Mouse (Mus musculus): ENCODE results near the gene Sebox. TPM values are rescaled to one million over a fixed set of nuclear protein-coding genes. Genes with fewer than 3 reads are reported as not detected.

Gene Sebox
- polyA plus RNA-seq (2015; fragmentation: Nextera tagmentation; extraction: Ambion mirVana), result 0.11 and 0.16 TPM in 2 replicates

DNA sequence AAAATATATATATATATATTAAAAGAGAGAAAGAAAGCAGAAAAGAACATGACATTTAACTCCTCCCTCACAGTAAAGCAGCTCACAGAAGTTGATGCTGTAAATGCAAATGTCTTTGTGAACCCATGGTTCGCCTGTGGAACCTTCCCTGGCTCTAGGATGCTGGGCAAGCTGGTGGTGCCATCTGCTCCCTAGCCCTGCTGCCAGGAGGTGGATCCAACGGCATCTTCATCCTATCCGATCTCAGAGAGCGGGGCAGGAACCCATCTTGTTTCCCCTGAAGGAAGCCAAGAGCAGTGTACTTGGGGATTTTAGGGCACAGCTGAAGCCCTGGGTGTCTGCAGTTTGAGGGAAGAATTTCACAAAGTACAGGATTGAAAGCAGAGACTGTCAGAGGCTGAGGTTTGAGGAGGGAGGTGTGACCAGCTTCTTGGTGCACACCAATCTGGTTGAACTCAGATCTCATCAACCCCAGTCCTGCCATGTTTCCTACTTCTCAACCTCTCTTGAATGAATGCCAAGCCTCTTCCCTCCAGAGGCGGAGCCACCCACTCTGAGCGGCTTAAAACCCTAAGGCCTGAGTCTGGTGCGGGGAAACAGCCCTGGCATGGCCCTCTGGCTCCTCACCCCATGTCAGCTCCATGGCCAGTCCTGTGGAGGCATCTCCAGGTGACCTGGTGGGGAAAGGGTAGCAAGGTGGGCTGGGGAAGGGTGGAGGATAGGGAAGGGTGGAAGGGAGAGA, at the start of gene Sebox:
TSS of gene Sebox (plus strand) at position 539 of the 742 bp plus-strand sequence.
- Histone ChIP-seq H3K36me3 (replicated peaks; ENCODE audit: insufficient read depth, low read length) (peaks cover 11% of the 10 kb centered on the region), H3K4me1 (ENCODE audit: insufficient read depth) (peaks cover 9% of the 10 kb centered on the region), H3K4me3 (ENCODE audit: low read depth, low read length) (no peak within 1 kb of the TSS), H3K27ac (ENCODE audit: low read depth) (no peak within 1 kb of the TSS), H3K9ac (replicated peaks) (no peak within 1 kb of the TSS), H3K27me3 (ENCODE audit: insufficient read depth, low read length) (no peaks in the 10 kb centered on the region), H3K4me2 (ENCODE audit: low read depth, low read length) (no peak within 1 kb of the TSS), H3K9me3 (ENCODE audit: low read length) (no peaks in the 10 kb centered on the region)
- TF ChIP-seq CTCF (IDR thresholded peaks at IDR 0.05; ENCODE audit: low read depth) (no peak), EP300 (IDR thresholded peaks at IDR 0.05; ENCODE audit: low read depth) (no peak)
- 65% methylated on average over 7 of the region's 7 CpGs for WGBS (ENCODE audit: insufficient replicate concordance)
- no peak for ATAC-seq
- no peak for DNase-seq

DNA sequence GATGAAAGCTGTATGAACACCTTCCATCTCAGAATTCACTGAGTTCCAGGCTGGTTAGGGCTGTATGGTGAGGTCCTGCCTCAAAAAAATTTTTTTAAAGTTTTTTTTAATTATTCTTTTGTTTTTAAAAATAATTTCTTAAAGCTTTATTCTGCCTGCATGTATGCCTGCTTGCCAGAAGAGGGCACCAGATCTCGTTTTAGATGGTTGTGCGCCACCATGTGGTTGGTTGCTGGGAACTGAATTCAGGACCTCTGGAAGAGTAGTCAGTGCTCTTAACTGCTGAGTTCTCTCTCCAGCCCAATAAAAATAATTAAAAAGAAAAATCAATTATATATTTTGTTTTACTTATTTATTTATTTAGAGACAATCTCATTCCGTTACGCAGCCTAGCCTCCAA, 49.6 kb upstream of the Sebox start:
- Histone ChIP-seq H3K9ac (replicated peaks) (no peak overlapping the region), H3K27ac (ENCODE audit: low read depth) (no peak overlapping the region), H3K4me3 (ENCODE audit: low read depth, low read length) (no peak overlapping the region), H3K4me1 (ENCODE audit: insufficient read depth) (no peaks in the 10 kb centered on the region), H3K27me3 (ENCODE audit: insufficient read depth, low read length) (no peaks in the 10 kb centered on the region), H3K9me3 (ENCODE audit: low read length) (no peaks in the 10 kb centered on the region), H3K4me2 (ENCODE audit: low read depth, low read length) (no peak overlapping the region), H3K36me3 (replicated peaks; ENCODE audit: insufficient read depth, low read length) (no peaks in the 10 kb centered on the region)
- 19% methylated on average over 4 of the region's 4 CpGs for WGBS (ENCODE audit: insufficient replicate concordance)
- peak; percentile 73 for DNase-seq
- ATAC-seq, result no peak
- TF ChIP-seq EP300 (IDR thresholded peaks at IDR 0.05; ENCODE audit: low read depth) (no peak), CTCF (IDR thresholded peaks at IDR 0.05; ENCODE audit: low read depth) (peak; percentile 92)

DNA sequence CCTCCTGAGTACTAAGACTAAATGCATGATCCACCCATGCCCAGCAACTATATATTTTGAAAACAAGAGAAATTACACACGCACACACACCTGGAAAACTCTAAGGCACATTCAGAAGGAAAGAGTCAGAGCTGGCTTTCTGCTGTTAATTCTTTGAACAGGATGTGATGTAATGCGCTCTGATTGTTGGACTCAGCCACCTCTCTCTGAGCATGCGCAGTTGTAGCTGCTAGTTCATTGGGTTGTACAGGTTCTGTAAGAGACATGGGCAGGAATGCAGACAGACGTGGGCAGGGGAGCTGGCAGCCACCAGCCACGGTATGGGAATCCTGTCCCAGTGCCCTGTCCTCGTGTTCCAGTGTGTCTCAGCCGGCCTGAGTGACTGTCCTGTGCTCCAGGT, 49.0 kb upstream of the Sebox start:
- no peak for DNase-seq

DNA sequence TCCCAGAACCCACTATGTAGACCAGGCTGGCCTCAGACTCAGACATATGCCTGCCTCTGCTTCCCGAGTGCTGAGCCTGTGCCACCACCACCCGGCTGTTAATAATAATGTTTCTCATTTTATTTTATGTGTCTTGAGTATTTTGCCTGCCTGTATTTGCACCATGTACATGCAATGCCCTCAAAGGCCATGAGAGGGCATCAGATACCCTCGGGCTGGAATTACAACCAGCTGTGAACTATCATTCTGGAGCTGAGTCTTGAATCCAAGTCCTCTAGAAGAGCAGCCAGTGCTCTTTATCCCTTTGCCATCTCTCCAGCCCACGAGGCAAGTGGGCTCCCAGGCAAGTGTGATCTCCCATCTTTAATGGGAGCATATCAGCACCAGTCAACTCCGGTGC, 47.9 kb upstream of the Sebox start:
- H3K4me2 ChIP-seq (ENCODE audit: low read depth, low read length), result no peak overlapping the region
- H3K4me3 ChIP-seq (ENCODE audit: low read depth, low read length), result no peak overlapping the region
- H3K9ac ChIP-seq (replicated peaks), result no peak overlapping the region
- no peaks in the 10 kb centered on the region for H3K9me3 ChIP-seq (ENCODE audit: low read length)
- no peaks in the 10 kb centered on the region for H3K27me3 ChIP-seq (ENCODE audit: insufficient read depth, low read length)
- DNase-seq, result peak; percentile 49
- no peak for ATAC-seq
- no peak overlapping the region for H3K27ac ChIP-seq (ENCODE audit: low read depth)
- no peaks in the 10 kb centered on the region for H3K36me3 ChIP-seq (replicated peaks; ENCODE audit: insufficient read depth, low read length)
- TF ChIP-seq EP300 (IDR thresholded peaks at IDR 0.05; ENCODE audit: low read depth) (no peak), CTCF (IDR thresholded peaks at IDR 0.05; ENCODE audit: low read depth) (peak; percentile 81)
- 30% methylated on average over 5 of the region's 5 CpGs for whole genome bisulfite sequencing (ENCODE audit: insufficient replicate concordance)
- no peaks in the 10 kb centered on the region for H3K4me1 ChIP-seq (ENCODE audit: insufficient read depth)

More for the DNA sequence above, 49.0 kb upstream of the Sebox start:
- no peaks in the 10 kb centered on the region for H3K4me1 ChIP-seq (ENCODE audit: insufficient read depth)
- H3K9ac ChIP-seq (replicated peaks), result no peak overlapping the region
- H3K4me3 ChIP-seq (ENCODE audit: low read depth, low read length), result no peak overlapping the region
- 59% methylated on average over 7 of the region's 7 CpGs for WGBS (ENCODE audit: insufficient replicate concordance)
- no peak for ATAC-seq
- no peaks in the 10 kb centered on the region for H3K36me3 ChIP-seq (replicated peaks; ENCODE audit: insufficient read depth, low read length)
- H3K4me2 ChIP-seq (ENCODE audit: low read depth, low read length), result no peak overlapping the region
- H3K9me3 ChIP-seq (ENCODE audit: low read length), result no peaks in the 10 kb centered on the region
- no peaks in the 10 kb centered on the region for H3K27me3 ChIP-seq (ENCODE audit: insufficient read depth, low read length)
- H3K27ac ChIP-seq (ENCODE audit: low read depth), result no peak overlapping the region
- TF ChIP-seq CTCF (IDR thresholded peaks at IDR 0.05; ENCODE audit: low read depth) (no peak), EP300 (IDR thresholded peaks at IDR 0.05; ENCODE audit: low read depth) (no peak)

DNA sequence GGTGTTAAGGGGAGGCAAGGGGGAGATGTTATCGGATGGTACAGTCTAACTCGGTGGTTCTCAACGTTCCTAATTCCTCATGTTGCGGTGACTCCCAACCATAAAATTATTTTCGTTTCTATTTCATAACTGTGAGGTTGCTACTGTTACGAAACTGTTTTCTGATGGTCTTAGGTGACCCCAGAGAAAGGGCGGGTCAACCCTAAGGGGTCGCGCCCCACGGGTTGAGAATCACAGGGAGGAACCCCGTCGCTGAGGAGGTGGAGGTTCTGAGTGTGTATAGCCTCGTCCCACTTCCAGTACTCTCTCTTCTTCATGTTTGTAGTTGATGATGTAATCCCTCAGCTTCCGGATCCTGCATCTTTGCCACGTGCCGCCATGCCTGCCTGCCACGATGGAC, 44.5 kb upstream of the Sebox start:
- 64% methylated on average over 17 of the region's 17 CpGs for WGBS (ENCODE audit: insufficient replicate concordance)
- no peak for ATAC-seq
- H3K9ac ChIP-seq (replicated peaks), result no peak overlapping the region

DNA sequence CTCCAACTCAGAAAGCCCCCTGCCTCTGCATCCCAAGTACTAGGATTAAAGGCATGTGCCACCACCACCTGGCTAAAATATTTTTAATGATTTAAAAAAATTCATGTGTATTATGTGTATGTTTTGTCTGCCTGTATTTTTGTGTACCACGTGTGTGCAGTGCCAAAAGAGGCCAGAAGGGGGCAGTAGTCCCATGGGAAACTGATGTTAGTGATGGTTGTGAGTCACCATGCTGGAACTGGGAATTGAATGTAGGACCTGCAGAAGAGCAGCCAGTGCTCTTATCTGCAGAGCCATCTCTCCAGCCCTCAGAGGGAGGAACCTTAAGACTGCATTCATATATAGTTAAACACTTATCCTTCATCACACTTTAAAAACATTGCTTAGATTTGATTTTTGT, 41.4 kb upstream of the Sebox start:
- H3K9ac ChIP-seq (replicated peaks), result no peak overlapping the region
- 57% methylated on average over 1 of the region's 1 CpGs for WGBS (ENCODE audit: insufficient replicate concordance)
- H3K9me3 ChIP-seq (ENCODE audit: low read length), result no peaks in the 10 kb centered on the region
- TF ChIP-seq EP300 (IDR thresholded peaks at IDR 0.05; ENCODE audit: low read depth) (no peak), CTCF (IDR thresholded peaks at IDR 0.05; ENCODE audit: low read depth) (peak; percentile 57)
- H3K27me3 ChIP-seq (ENCODE audit: insufficient read depth, low read length), result no peaks in the 10 kb centered on the region
- no peak for ATAC-seq
- no peak overlapping the region for H3K4me3 ChIP-seq (ENCODE audit: low read depth, low read length)
- peaks cover 22% of the 10 kb centered on the region for H3K4me1 ChIP-seq (ENCODE audit: insufficient read depth)
- no peak for DNase-seq
- no peak overlapping the region for H3K27ac ChIP-seq (ENCODE audit: low read depth)
- H3K36me3 ChIP-seq (replicated peaks; ENCODE audit: insufficient read depth, low read length), result no peaks in the 10 kb centered on the region
- no peak overlapping the region for H3K4me2 ChIP-seq (ENCODE audit: low read depth, low read length)

More for the DNA sequence above, 44.5 kb upstream of the Sebox start:
- H3K27me3 ChIP-seq (ENCODE audit: insufficient read depth, low read length), result no peaks in the 10 kb centered on the region
- H3K36me3 ChIP-seq (replicated peaks; ENCODE audit: insufficient read depth, low read length), result no peaks in the 10 kb centered on the region
- no peaks in the 10 kb centered on the region for H3K9me3 ChIP-seq (ENCODE audit: low read length)
- no peaks in the 10 kb centered on the region for H3K4me1 ChIP-seq (ENCODE audit: insufficient read depth)
- no peak for TF ChIP-seq EP300 (IDR thresholded peaks at IDR 0.05; ENCODE audit: low read depth)
- TF ChIP-seq CTCF (IDR thresholded peaks at IDR 0.05; ENCODE audit: low read depth), result no peak
- no peak overlapping the region for H3K4me2 ChIP-seq (ENCODE audit: low read depth, low read length)
- H3K27ac ChIP-seq (ENCODE audit: low read depth), result no peak overlapping the region
- DNase-seq, result no peak
- no peak overlapping the region for H3K4me3 ChIP-seq (ENCODE audit: low read depth, low read length)

Measured in liver, postnatal 0 days (tissue).